Mouse (Mus musculus) frontal cortex, postnatal 25 days (tissue): ENCODE measurements at regions not wholly inside any gene's neighbourhood (a gene's known extent, or its start where the extent isn't known, plus 50 kb on each side); places are given as distances from the start of the nearest gene placed in this dataset.
"Not testable (repeated sequence)": the region's sequence is repeated elsewhere in the genome, so short reads cannot be mapped to it uniquely, and the experiment has no call there.

Experiments
- DNase-seq, 2 experiments: peaks; one replicate each; pipeline ENCODE4 v3.0.0; 2022; ENCODE audit warnings: low spot score in 2 of 2

GRCm38 (mm10) chr16:86189874-86190273, 288.2 kb upstream of the Adamts5 start:
- no peak for DNase-seq

- DNase-seq = no peak
Measured at GRCm38 (mm10) chr16:86188966-86189365, 287.3 kb upstream of the Adamts5 start.

- not testable (repeated sequence) for DNase-seq
Measured at GRCm38 (mm10) chr16:86187609-86188008, 286.0 kb upstream of the Adamts5 start.

GRCm38 (mm10) chr16:86159021-86159815, 257.6 kb upstream of the Adamts5 start:
- DNase-seq = no peak

- no peak for DNase-seq
Measured at GRCm38 (mm10) chr16:86138171-86138570, 236.5 kb upstream of the Adamts5 start.

GRCm38 (mm10) chr16:86136169-86136568, 234.5 kb upstream of the Adamts5 start:
- no peak for DNase-seq

GRCm38 (mm10) chr16:86127391-86127790, 225.8 kb upstream of the Adamts5 start:
- no peak for DNase-seq

- DNase-seq = no peak
Measured at GRCm38 (mm10) chr16:86124182-86124581, 222.6 kb upstream of the Adamts5 start.

- DNase-seq = no peak
Measured at GRCm38 (mm10) chr16:86122936-86123335, 221.3 kb upstream of the Adamts5 start.

GRCm38 (mm10) chr16:86117959-86118358, 216.3 kb upstream of the Adamts5 start:
- DNase-seq = no peak

GRCm38 (mm10) chr16:86115587-86116376, 214.2 kb upstream of the Adamts5 start:
- no peak for DNase-seq

- no peak for DNase-seq
Measured at GRCm38 (mm10) chr16:86094461-86094860, 192.8 kb upstream of the Adamts5 start.

GRCm38 (mm10) chr16:86090175-86090574, 188.5 kb upstream of the Adamts5 start:
- no peak for DNase-seq

- DNase-seq = no peak
Measured at GRCm38 (mm10) chr16:86087421-86087820, 185.8 kb upstream of the Adamts5 start.

- no peak for DNase-seq
Measured at GRCm38 (mm10) chr16:86067628-86068364, 166.2 kb upstream of the Adamts5 start.

- no peak for DNase-seq
Measured at GRCm38 (mm10) chr16:86060087-86060486, 158.5 kb upstream of the Adamts5 start.

- no peak for DNase-seq
Measured at GRCm38 (mm10) chr16:86044695-86045094, 143.1 kb upstream of the Adamts5 start.

- DNase-seq = no peak
Measured at GRCm38 (mm10) chr16:86034772-86035171, 133.1 kb upstream of the Adamts5 start.

- DNase-seq = no peak
Measured at GRCm38 (mm10) chr16:86027700-86028099, 126.1 kb upstream of the Adamts5 start.

- no peak for DNase-seq
Measured at GRCm38 (mm10) chr16:86015336-86015735, 113.7 kb upstream of the Adamts5 start.

GRCm38 (mm10) chr16:86011051-86011450, 109.4 kb upstream of the Adamts5 start:
- no peak for DNase-seq

- no peak for DNase-seq
Measured at GRCm38 (mm10) chr16:86009638-86010329, 108.2 kb upstream of the Adamts5 start.
